Mouse (Mus musculus) right cerebral cortex, postnatal 10 days (tissue): ENCODE results near the gene Oasl1.

Source experiments
- DNase-seq, 2 experiments: peaks; one replicate each; pipeline ENCODE4 v3.0.0; 2021; ENCODE audit warnings: low spot score in 2 of 2

Gene Oasl1

GRCm38 (mm10) chr5:114968651-114969050 is 45.6 kb downstream of the Oasl1 start:
- no peak for DNase-seq

GRCm38 (mm10) chr5:114969064-114969463 is 46.0 kb downstream of the Oasl1 start:
- DNase-seq = no peak

GRCm38 (mm10) chr5:114969609-114970215 is 46.7 kb downstream of the Oasl1 start:
- DNase-seq = no peak

- no peak for DNase-seq
Observed at GRCm38 (mm10) chr5:114970824-114971227, 47.8 kb downstream of the Oasl1 start, which contains the start of gene Hnf1a. Gene Hnf1a (minus strand): TSS chr5:114971094.

- no peak for DNase-seq
Observed at GRCm38 (mm10) chr5:114972201-114972600, 49.2 kb downstream of the Oasl1 start.

- DNase-seq = no peak
Observed at GRCm38 (mm10) chr5:114973131-114973530, 50.1 kb downstream of the Oasl1 start.

GRCm38 (mm10) chr5:114976935-114977334 is 53.9 kb downstream of the Oasl1 start:
- no peak for DNase-seq

- DNase-seq = peak; percentile 45 to 60
Observed at GRCm38 (mm10) chr5:114978473-114978872, 55.4 kb downstream of the Oasl1 start.

GRCm38 (mm10) chr5:114978888-114979249 is 55.8 kb downstream of the Oasl1 start:
- DNase-seq = no peak

GRCm38 (mm10) chr5:114979250-114980121 is 56.4 kb downstream of the Oasl1 start:
- DNase-seq = peak; percentile 85 to 86

GRCm38 (mm10) chr5:114980122-114980748 is 57.2 kb downstream of the Oasl1 start:
- no peak for DNase-seq

GRCm38 (mm10) chr5:114982001-114982400 is 59.0 kb downstream of the Oasl1 start:
- no peak for DNase-seq

GRCm38 (mm10) chr5:114985074-114985473 is 62.0 kb downstream of the Oasl1 start:
- DNase-seq = no peak
